Mouse (Mus musculus) heart, postnatal 0 days (tissue): ENCODE measurements around the gene Rbp1.

ENCODE experiments used
- CTCF ChIP-seq: IDR thresholded peaks from 2 replicates; pipeline ENCODE4 v1.5.1; 2016; ENCODE audit warnings: antibody characterized with exemption, control low read depth, low read depth
- EP300 ChIP-seq: IDR thresholded peaks from 2 replicates; pipeline ENCODE4 v1.6.1; 2016; ENCODE audit warnings: antibody characterized with exemption, low read depth

DNA sequence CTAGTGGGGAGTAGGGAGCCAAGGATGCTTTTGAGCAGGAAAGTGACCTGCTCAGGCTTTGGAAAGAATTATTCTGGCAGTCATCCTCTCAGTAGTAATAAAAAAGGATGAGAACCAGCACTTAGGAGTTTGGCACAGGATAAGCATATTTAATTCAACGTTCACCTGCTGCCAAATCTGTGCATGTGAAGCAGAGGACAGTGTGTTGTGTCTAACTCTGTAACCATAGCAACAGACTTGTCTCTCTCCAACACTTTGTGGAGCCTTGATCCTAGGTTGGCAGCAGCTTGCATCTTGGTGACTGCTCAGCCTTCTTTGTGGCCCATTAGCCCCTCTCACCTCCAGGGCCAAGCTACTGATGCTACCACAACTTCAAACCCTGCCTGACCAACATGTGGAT lies 28.2 kb downstream of the Rbp1 start:
- TF ChIP-seq CTCF (no peak), EP300 (no peak)
